Mouse (Mus musculus) embryonic fibroblast, embryonic 13.5 days (primary cell): Measurements from ENCODE around the gene Trim40. TPM values are rescaled to one million over a fixed set of nuclear protein-coding genes. Genes with fewer than 3 reads are reported as not detected.

Source experiments
- H3K27ac ChIP-seq: 2 replicates; pipeline ENCODE4 v1.5.1; 2012; ENCODE audit warnings: low read length, control low read depth, inconsistent platforms; ENCODE audit not compliant: insufficient read depth
- H3K4me1 ChIP-seq: 2 replicates; pipeline ENCODE4 v1.6.1; 2011; ENCODE audit warnings: low read length; ENCODE audit not compliant: control insufficient read depth, insufficient read depth
- H3K4me3 ChIP-seq: 2 replicates; pipeline ENCODE4 v1.5.1; 2011; ENCODE audit warnings: mild to moderate bottlenecking, control low read depth, low read length; ENCODE audit not compliant: insufficient read depth
- CTCF ChIP-seq: IDR thresholded peaks from 2 replicates; pipeline ENCODE4 v1.5.1; 2011; ENCODE audit warnings: mild to moderate bottlenecking, control low read depth, low read length, moderate library complexity, borderline replicate concordance; ENCODE audit not compliant: insufficient read depth
- POLR2A ChIP-seq: IDR thresholded peaks from 2 replicates; pipeline ENCODE4 v1.6.1; 2011; ENCODE audit warnings: low read depth, mild to moderate bottlenecking, control low read depth, low read length, moderate library complexity
- polyA plus RNA-seq: library from polyadenylated mRNA; stranded (reverse); fragments of >200 nt; gene quantifications from 2 replicates; pipeline ENCODE4 v1.2.4, GENCODE M21; 2011; ENCODE audit warnings: low read depth; ENCODE audit not compliant: missing spikeins, insufficient read length

Trim40 gene
- polyA plus RNA-seq, 1 experiment, result not detected

- Histone ChIP-seq H3K4me3 (no peak overlapping the region), H3K4me1 (no peaks in the 10 kb centered on the region), H3K27ac (no peak overlapping the region)
- TF ChIP-seq CTCF (peak; percentile 84; the same call in 1 of the 2 replicates), POLR2A (no peak)
These were observed 25.2 kb upstream of the Trim40 start for GRCm38 (mm10) chr17:36915076-36915475.

GRCm38 (mm10) chr17:36914108-36914507, 24.2 kb upstream of the Trim40 start:
- TF ChIP-seq POLR2A (no peak), CTCF (peak; percentile 32; the same call in 1 of the 2 replicates)
- Histone ChIP-seq H3K4me1 (no peaks in the 10 kb centered on the region), H3K27ac (no peak overlapping the region), H3K4me3 (no peak overlapping the region)

DNA sequence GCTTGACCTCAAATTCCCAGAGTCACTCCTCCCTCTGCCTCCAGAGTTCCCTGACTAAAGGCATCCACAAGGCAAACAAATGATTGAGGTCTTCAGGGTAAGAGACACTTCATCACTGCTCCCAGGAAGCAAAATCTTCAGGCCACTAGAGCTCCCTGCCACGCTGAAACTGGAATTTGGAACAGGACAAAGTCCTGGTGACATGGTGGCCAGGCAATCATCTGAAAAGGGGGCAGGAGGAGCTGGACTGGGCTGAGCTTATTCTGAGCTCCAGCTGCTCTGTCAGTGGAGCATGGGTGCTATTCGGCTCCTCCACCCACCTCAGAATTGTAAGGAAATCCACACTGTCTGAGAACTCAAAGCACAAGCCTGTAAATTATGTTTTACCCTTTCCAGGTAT, 22.1 kb upstream of the Trim40 start:
- Histone ChIP-seq H3K4me3 (no peak overlapping the region), H3K4me1 (no peaks in the 10 kb centered on the region), H3K27ac (no peak overlapping the region)
- no peak for TF ChIP-seq CTCF
- TF ChIP-seq POLR2A, result no peak

- Histone ChIP-seq H3K27ac (no peak overlapping the region), H3K4me1 (no peaks in the 10 kb centered on the region), H3K4me3 (no peak overlapping the region)
- TF ChIP-seq CTCF (no peak), POLR2A (no peak)
These were observed 19.9 kb upstream of the Trim40 start for GRCm38 (mm10) chr17:36909802-36910201.

GRCm38 (mm10) chr17:36908235-36908634, 18.3 kb upstream of the Trim40 start:
- Histone ChIP-seq H3K27ac (no peak overlapping the region), H3K4me1 (no peaks in the 10 kb centered on the region), H3K4me3 (no peak overlapping the region)
- no peak for TF ChIP-seq POLR2A
- no peak for TF ChIP-seq CTCF

GRCm38 (mm10) chr17:36903651-36904050, 13.7 kb upstream of the Trim40 start:
- H3K4me1 ChIP-seq, result no peaks in the 10 kb centered on the region
- no peak overlapping the region for H3K27ac ChIP-seq
- no peak overlapping the region for H3K4me3 ChIP-seq
- no peak for TF ChIP-seq POLR2A
- no peak for TF ChIP-seq CTCF

- no peak overlapping the region for H3K27ac ChIP-seq
- TF ChIP-seq CTCF (no peak), POLR2A (no peak)
- H3K4me1 ChIP-seq, result no peaks in the 10 kb centered on the region
- H3K4me3 ChIP-seq, result no peak overlapping the region
These were observed 10.8 kb upstream of the Trim40 start for GRCm38 (mm10) chr17:36900691-36901090.

DNA sequence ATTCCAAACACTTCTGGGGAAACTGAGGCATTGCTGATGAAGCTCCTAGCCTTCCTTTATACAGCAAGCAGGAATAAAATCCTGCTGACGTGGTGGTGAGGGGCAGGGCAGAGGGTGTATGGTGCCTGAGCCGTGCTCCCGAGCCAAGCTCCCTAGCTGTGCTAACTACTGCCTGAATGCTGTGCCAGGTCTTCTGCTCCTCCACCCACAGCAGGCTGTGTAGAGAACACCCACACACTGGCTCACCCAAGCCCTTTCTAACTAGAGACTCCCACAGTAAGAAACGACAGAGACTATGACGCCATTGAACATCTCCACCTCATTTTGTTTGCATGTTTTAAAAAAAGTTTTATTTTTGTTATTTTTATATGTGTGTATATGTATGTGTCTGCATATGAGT, 10.1 kb upstream of the Trim40 start:
- Histone ChIP-seq H3K27ac (no peak overlapping the region), H3K4me3 (no peak overlapping the region), H3K4me1 (no peaks in the 10 kb centered on the region)
- TF ChIP-seq POLR2A (no peak), CTCF (no peak)

GRCm38 (mm10) chr17:36899376-36899775, 9.5 kb upstream of the Trim40 start:
- Histone ChIP-seq H3K4me3 (no peak overlapping the region), H3K27ac (no peak overlapping the region), H3K4me1 (no peaks in the 10 kb centered on the region)
- TF ChIP-seq CTCF, result no peak
- TF ChIP-seq POLR2A, result no peak

GRCm38 (mm10) chr17:36897552-36898205, 7.8 kb upstream of the Trim40 start, which contains the start of gene Trim31:
Trim31 (plus strand) TSS chr17:36898118.
- Histone ChIP-seq H3K27ac (no peak within 1 kb of the TSS), H3K4me3 (no peak within 1 kb of the TSS), H3K4me1 (no peaks in the 10 kb centered on the region)
- TF ChIP-seq POLR2A (no peak), CTCF (no peak)
